Mouse (Mus musculus) inflammation-experienced regulatory T-cells, adult 6 months (primary cell): Measurements from ENCODE around the gene Isg20l2. TPM values are rescaled to one million over a fixed set of nuclear protein-coding genes. Genes with fewer than 3 reads are reported as not detected.
"Not testable (repeated sequence)": the region's sequence is repeated elsewhere in the genome, so short reads cannot be mapped to it uniquely, and the experiment has no call there.

Source experiments
- ATAC-seq: one replicate; pipeline ENCODE4 v1.8.0; 2017
- polyA plus RNA-seq, 3 experiments: library from polyadenylated mRNA; unstranded; fragments of 100-300 nt; shearing (Covaris generic); gene quantifications; one replicate each; pipeline ENCODE4 v1.2.1; 2017

The Isg20l2 gene
- polyA plus RNA-seq, result 10 to 100 TPM; 14.2 to 17.9 (median 16.4) TPM

GRCm38 (mm10) chr3:87930078-87930795, at the start of gene Isg20l2, which contains the start of gene Rrnad1:
Gene Isg20l2 (plus strand): TSS chr3:87930314.
Gene Rrnad1 (minus strand): TSS chr3:87930717.
- peak; percentile 90 for ATAC-seq

- no peak for ATAC-seq
These were observed 45.8 kb upstream of the Isg20l2 start for GRCm38 (mm10) chr3:87884291-87884690.

- ATAC-seq, result no peak
These were observed 45.3 kb upstream of the Isg20l2 start for GRCm38 (mm10) chr3:87884708-87885251.

GRCm38 (mm10) chr3:87885281-87886003, 44.7 kb upstream of the Isg20l2 start, which contains the start of gene Prcc:
Gene Prcc (minus strand): TSS chr3:87885608.
- peak; percentile 97 for ATAC-seq

- peak; percentile 3 for ATAC-seq
These were observed 44.1 kb upstream of the Isg20l2 start for GRCm38 (mm10) chr3:87886004-87886365.

GRCm38 (mm10) chr3:87886416-87886815, 43.7 kb upstream of the Isg20l2 start:
- no peak for ATAC-seq

GRCm38 (mm10) chr3:87887400-87887799, 42.7 kb upstream of the Isg20l2 start:
- ATAC-seq, result not testable (repeated sequence)

- no peak for ATAC-seq
These were observed 38.6 kb upstream of the Isg20l2 start for GRCm38 (mm10) chr3:87891481-87891880.

- no peak for ATAC-seq
These were observed 36.7 kb upstream of the Isg20l2 start for GRCm38 (mm10) chr3:87893367-87893905.

GRCm38 (mm10) chr3:87899266-87899665, 30.8 kb upstream of the Isg20l2 start:
- ATAC-seq, result no peak

- no peak for ATAC-seq
These were observed 30.3 kb upstream of the Isg20l2 start for GRCm38 (mm10) chr3:87899776-87900175.

GRCm38 (mm10) chr3:87901036-87901624, 29.0 kb upstream of the Isg20l2 start:
- no peak for ATAC-seq

GRCm38 (mm10) chr3:87901959-87902358, 28.2 kb upstream of the Isg20l2 start:
- not testable (repeated sequence) for ATAC-seq

- ATAC-seq, result no peak
These were observed 26.3 kb upstream of the Isg20l2 start for GRCm38 (mm10) chr3:87903821-87904220.

- ATAC-seq, result peak; percentile 95
These were observed 24.1 kb upstream of the Isg20l2 start, which contains the start of gene Hdgf for GRCm38 (mm10) chr3:87905880-87906485. Gene Hdgf (plus strand): TSS chr3:87906321.

GRCm38 (mm10) chr3:87906601-87906980, 23.5 kb upstream of the Isg20l2 start:
- ATAC-seq, result no peak

GRCm38 (mm10) chr3:87906981-87907857, 22.9 kb upstream of the Isg20l2 start:
- no peak for ATAC-seq

GRCm38 (mm10) chr3:87907906-87908305, 22.2 kb upstream of the Isg20l2 start:
- ATAC-seq, result no peak

- ATAC-seq, result no peak
These were observed 20.7 kb upstream of the Isg20l2 start for GRCm38 (mm10) chr3:87909381-87909780.

GRCm38 (mm10) chr3:87909874-87910273, 20.2 kb upstream of the Isg20l2 start:
- ATAC-seq, result no peak

GRCm38 (mm10) chr3:87910573-87911141, 19.5 kb upstream of the Isg20l2 start:
- no peak for ATAC-seq
